Mouse (Mus musculus) kidney, embryonic 14.5 days (tissue): ENCODE results near the gene Tfdp1. TPM values are rescaled to one million over a fixed set of nuclear protein-coding genes. Genes with fewer than 3 reads are reported as not detected.

Source experiments
- ATAC-seq: fragments of 200-750 bp; cut with Nextera tagmentation; 2 replicates; pipeline ENCODE4 v1.8.0; 2017; ENCODE audit warnings: moderate number of reproducible peaks, mild to moderate bottlenecking, moderate TSS enrichment, moderate library complexity; ENCODE audit not compliant: low FRiP score, low TSS enrichment
- H3K27ac ChIP-seq: fragments of 300-500 bp; sonication (generic); 2 replicates; pipeline ENCODE4 v1.5.1; 2014; ENCODE audit warnings: low read depth, mild to moderate bottlenecking, low read length, moderate library complexity, mixed read lengths
- H3K27me3 ChIP-seq: fragments of 300-500 bp; sonication (generic); 2 replicates; pipeline ENCODE4 v1.6.1; 2014; ENCODE audit warnings: mild to moderate bottlenecking, low read length; ENCODE audit not compliant: control insufficient read depth, insufficient read depth
- H3K36me3 ChIP-seq: fragments of 300-500 bp; sonication (generic); 2 replicates; pipeline ENCODE4 v1.6.1; 2014; ENCODE audit warnings: low read length, mixed read lengths; ENCODE audit not compliant: control insufficient read depth, insufficient read depth
- H3K4me1 ChIP-seq: fragments of 300-500 bp; sonication (generic); 2 replicates; pipeline ENCODE4 v1.6.1; 2014; ENCODE audit warnings: low read length, mixed read lengths; ENCODE audit not compliant: control insufficient read depth, insufficient read depth
- H3K4me2 ChIP-seq: fragments of 300-500 bp; sonication (generic); replicated peaks from 2 replicates; pipeline ENCODE4 v1.6.1; 2014; ENCODE audit warnings: low read depth, mild to moderate bottlenecking, low read length
- H3K4me3 ChIP-seq: fragments of 300-500 bp; sonication (generic); 2 replicates; pipeline ENCODE4 v1.5.1; 2014; ENCODE audit warnings: mild to moderate bottlenecking, low read length
- H3K9ac ChIP-seq: fragments of 300-500 bp; sonication (generic); 2 replicates; pipeline ENCODE4 v1.6.1; 2014; ENCODE audit warnings: low read depth, mild to moderate bottlenecking, low read length, moderate library complexity
- H3K9me3 ChIP-seq: fragments of 300-500 bp; sonication (generic); 2 replicates; pipeline ENCODE4 v1.6.1; 2016; ENCODE audit warnings: low read length; ENCODE audit not compliant: control insufficient read depth
- WGBS: fragments of 180-500 bp; shearing (Covaris S2); extraction: QIAGEN DNeasy Blood & Tissue Kit; methylation state at CpG from one replicate; pipeline ENCODE4 v1.1.7; 2014; 5-methylcytosine and 5-hydroxymethylcytosine counted together
- polyA plus RNA-seq: library from polyadenylated mRNA; unstranded; fragments of >200 nt; fragmentation: Nextera tagmentation; extraction: Ambion mirVana; gene quantifications from 2 replicates; pipeline ENCODE4 v1.2.1, GENCODE M21; 2014

Gene Tfdp1
- polyA plus RNA-seq, 1 experiment from 2014 or later = 201 TPM

GRCm38 (mm10) chr8:13342340-13342739, 3.8 kb downstream of the Tfdp1 start:
- Histone ChIP-seq H3K4me2 (no peak overlapping the region), H3K36me3 (peaks cover 69% of the 10 kb centered on the region), H3K27ac (no peak overlapping the region), H3K27me3 (no peaks in the 10 kb centered on the region), H3K9ac (no peak overlapping the region), H3K9me3 (no peaks in the 10 kb centered on the region), H3K4me1 (peaks cover 13% of the 10 kb centered on the region), H3K4me3 (no peak overlapping the region)
- no peak for ATAC-seq
- WGBS = 85% methylated on average over 2 of the region's 2 CpGs

GRCm38 (mm10) chr8:13343134-13343533, 4.6 kb downstream of the Tfdp1 start:
- H3K4me3 ChIP-seq = no peak overlapping the region
- H3K36me3 ChIP-seq = peaks cover 76% of the 10 kb centered on the region
- no peak overlapping the region for H3K27ac ChIP-seq
- ATAC-seq = no peak
- no peak overlapping the region for H3K4me2 ChIP-seq
- no peak overlapping the region for H3K9ac ChIP-seq
- no peaks in the 10 kb centered on the region for H3K27me3 ChIP-seq
- WGBS = 95% methylated on average over 4 of the region's 4 CpGs
- H3K4me1 ChIP-seq = peaks cover 9% of the 10 kb centered on the region
- no peaks in the 10 kb centered on the region for H3K9me3 ChIP-seq

GRCm38 (mm10) chr8:13350052-13350451, 11.5 kb downstream of the Tfdp1 start:
- no peak for ATAC-seq
- H3K4me2 ChIP-seq = no peak overlapping the region
- no peak overlapping the region for H3K27ac ChIP-seq
- no peaks in the 10 kb centered on the region for H3K9me3 ChIP-seq
- peaks cover 95% of the 10 kb centered on the region for H3K36me3 ChIP-seq
- no peak overlapping the region for H3K4me3 ChIP-seq
- 84% methylated on average over 7 of the region's 7 CpGs for WGBS
- H3K4me1 ChIP-seq = no peaks in the 10 kb centered on the region
- no peak overlapping the region for H3K9ac ChIP-seq
- no peaks in the 10 kb centered on the region for H3K27me3 ChIP-seq

- no peaks in the 10 kb centered on the region for H3K27me3 ChIP-seq
- no peak overlapping the region for H3K9ac ChIP-seq
- no peak overlapping the region for H3K4me2 ChIP-seq
- H3K4me1 ChIP-seq = no peaks in the 10 kb centered on the region
- no peak overlapping the region for H3K27ac ChIP-seq
- no peaks in the 10 kb centered on the region for H3K9me3 ChIP-seq
- no peak overlapping the region for H3K4me3 ChIP-seq
- WGBS = 87% methylated on average over 5 of the region's 5 CpGs
- no peak for ATAC-seq
- peaks cover 95% of the 10 kb centered on the region for H3K36me3 ChIP-seq
These were observed 13.0 kb downstream of the Tfdp1 start for GRCm38 (mm10) chr8:13351593-13351992.

GRCm38 (mm10) chr8:13352601-13353000, 14.1 kb downstream of the Tfdp1 start:
- Histone ChIP-seq H3K27ac (no peak overlapping the region), H3K4me1 (no peaks in the 10 kb centered on the region), H3K9ac (no peak overlapping the region), H3K36me3 (peaks cover 97% of the 10 kb centered on the region), H3K4me3 (no peak overlapping the region), H3K27me3 (no peaks in the 10 kb centered on the region), H3K9me3 (no peaks in the 10 kb centered on the region), H3K4me2 (no peak overlapping the region)
- 89% methylated on average over 8 of the region's 8 CpGs for WGBS
- ATAC-seq = no peak

- Histone ChIP-seq H3K4me1 (no peaks in the 10 kb centered on the region), H3K27me3 (no peaks in the 10 kb centered on the region), H3K36me3 (peaks cover 97% of the 10 kb centered on the region), H3K9ac (no peak overlapping the region), H3K4me2 (no peak overlapping the region), H3K27ac (no peak overlapping the region), H3K4me3 (no peak overlapping the region), H3K9me3 (no peaks in the 10 kb centered on the region)
- ATAC-seq = no peak
- 74% methylated on average over 9 of the region's 9 CpGs for WGBS
These were observed 14.7 kb downstream of the Tfdp1 start for GRCm38 (mm10) chr8:13353155-13353833.

GRCm38 (mm10) chr8:13353883-13354282, 15.3 kb downstream of the Tfdp1 start:
- Histone ChIP-seq H3K4me3 (no peak overlapping the region), H3K27ac (no peak overlapping the region), H3K36me3 (peaks cover 97% of the 10 kb centered on the region), H3K4me1 (no peaks in the 10 kb centered on the region), H3K9ac (no peak overlapping the region), H3K27me3 (no peaks in the 10 kb centered on the region), H3K9me3 (no peaks in the 10 kb centered on the region), H3K4me2 (no peak overlapping the region)
- 91% methylated on average over 4 of the region's 4 CpGs for WGBS
- no peak for ATAC-seq

GRCm38 (mm10) chr8:13356221-13356620, 17.7 kb downstream of the Tfdp1 start:
- no peak overlapping the region for H3K4me3 ChIP-seq
- H3K36me3 ChIP-seq = peaks cover 97% of the 10 kb centered on the region
- WGBS = 69% methylated on average over 6 of the region's 6 CpGs

GRCm38 (mm10) chr8:13356681-13357080, 18.1 kb downstream of the Tfdp1 start:
- Histone ChIP-seq H3K27ac (no peak overlapping the region), H3K36me3 (peaks cover 97% of the 10 kb centered on the region), H3K9me3 (0 out of 2 replicates have a peak, but pooled peaks cover 4% of the 10 kb centered on the region), H3K27me3 (no peaks in the 10 kb centered on the region), H3K4me3 (no peak overlapping the region), H3K4me2 (no peak overlapping the region), H3K9ac (no peak overlapping the region), H3K4me1 (no peaks in the 10 kb centered on the region)
- WGBS = 68% methylated on average over 10 of the region's 10 CpGs
- no peak for ATAC-seq

More at GRCm38 (mm10) chr8:13356221-13356620, 17.7 kb downstream of the Tfdp1 start:
- H3K9me3 ChIP-seq = no peaks in the 10 kb centered on the region
- no peak overlapping the region for H3K9ac ChIP-seq
- H3K27me3 ChIP-seq = no peaks in the 10 kb centered on the region
- H3K4me1 ChIP-seq = no peaks in the 10 kb centered on the region
- H3K27ac ChIP-seq = no peak overlapping the region
- no peak overlapping the region for H3K4me2 ChIP-seq
- ATAC-seq = no peak
